Mouse (Mus musculus): Measurements from ENCODE around the gene Ifngr1. TPM values are rescaled to one million over a fixed set of nuclear protein-coding genes. Genes with fewer than 3 reads are reported as not detected.

Gene Ifngr1
- polyA plus RNA-seq, 1 experiment from 2014 or later = 24.6 TPM

Other genes starting within 250 kb of the Ifngr1 start
- 14.9 and 17.3 TPM in 2 replicates for gene Olig3, start 235.4 kb upstream of the Ifngr1 start, polyA plus RNA-seq (2015; fragmentation: Nextera tagmentation; extraction: Ambion mirVana)
- not detected in 2 replicates for gene Il22ra2, start 30.0 kb downstream of the Ifngr1 start, polyA plus RNA-seq (2015; fragmentation: Nextera tagmentation; extraction: Ambion mirVana)
- gene Il20ra, start 120.6 kb downstream of the Ifngr1 start, polyA plus RNA-seq (2015; fragmentation: Nextera tagmentation; extraction: Ambion mirVana) = 1.2 and 1.6 TPM in 2 replicates

Data from neural tube, embryonic 15.5 days (tissue).